Mouse (Mus musculus) lung, adult 2 months (tissue): ENCODE measurements around the gene Cmtm6. TPM values are rescaled to one million over a fixed set of nuclear protein-coding genes. Genes with fewer than 3 reads are reported as not detected.
"Not testable (repeated sequence)": the region's sequence is repeated elsewhere in the genome, so short reads cannot be mapped to it uniquely, and the experiment has no call there.

Experiments
- DNase-seq: peaks from one replicate; pipeline ENCODE4 v3.0.0; 2022
- H3K4me1 ChIP-seq: fragments of 200-500 bp; 2 replicates; pipeline ENCODE4 v1.6.1; 2011; ENCODE audit warnings: low read length; ENCODE audit not compliant: control insufficient read depth, insufficient read depth
- H3K4me3 ChIP-seq: fragments of 200-500 bp; replicated peaks from 2 replicates; pipeline ENCODE3; 2011; ENCODE audit warnings: low read depth, mild to moderate bottlenecking, control low read depth, low read length; ENCODE audit errors: extremely low read depth
- CTCF ChIP-seq: fragments of 200-500 bp; IDR thresholded peaks from 2 replicates; pipeline ENCODE4 v1.5.1; 2011; ENCODE audit warnings: mild to moderate bottlenecking, low read length, control low read depth; ENCODE audit not compliant: insufficient read depth
- POLR2A ChIP-seq: fragments of 200-500 bp; IDR thresholded peaks from 2 replicates; pipeline ENCODE4 v1.6.1; 2011; ENCODE audit warnings: low read depth, mild to moderate bottlenecking, control low read depth, low read length, borderline replicate concordance; ENCODE audit errors: extremely low read depth
- WGBS: fragments of 180-500 bp; shearing (Covaris S2); methylation state at CpG from one replicate; pipeline ENCODE4 v1.1.7; 2018; 5-methylcytosine and 5-hydroxymethylcytosine counted together
- polyA plus RNA-seq: library from polyadenylated mRNA; depleted of rRNA; stranded (reverse); fragments of >200 nt; gene quantifications from 2 replicates; pipeline ENCODE4 v1.2.3, GENCODE M21; 2012

Gene Cmtm6
- polyA plus RNA-seq, 1 experiment, result 79.8 TPM

DNA sequence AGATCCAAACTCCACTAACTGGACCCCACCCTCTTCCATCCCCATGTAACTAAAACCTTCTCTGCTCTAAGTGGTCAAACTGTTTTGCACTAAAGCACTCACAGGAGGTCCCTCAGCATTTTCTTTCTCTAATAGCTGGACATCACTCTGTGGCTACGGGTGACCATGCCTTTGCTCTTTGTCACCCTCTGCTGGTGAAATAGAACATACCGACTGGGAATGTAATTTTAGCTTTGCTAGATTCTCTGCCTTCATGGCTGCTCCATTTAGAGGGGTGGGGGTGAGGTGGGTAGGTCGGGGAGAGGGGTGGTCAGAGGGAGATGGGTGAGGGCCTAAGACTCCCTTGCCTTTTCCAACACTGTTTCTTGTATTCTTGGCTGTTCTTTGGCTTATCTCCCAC lies 3.6 kb upstream of the Cmtm6 start:
- 4% methylated on average over 3 of the region's 3 CpGs for WGBS
- no peak overlapping the region for H3K4me3 ChIP-seq
- DNase-seq, result no peak

DNA sequence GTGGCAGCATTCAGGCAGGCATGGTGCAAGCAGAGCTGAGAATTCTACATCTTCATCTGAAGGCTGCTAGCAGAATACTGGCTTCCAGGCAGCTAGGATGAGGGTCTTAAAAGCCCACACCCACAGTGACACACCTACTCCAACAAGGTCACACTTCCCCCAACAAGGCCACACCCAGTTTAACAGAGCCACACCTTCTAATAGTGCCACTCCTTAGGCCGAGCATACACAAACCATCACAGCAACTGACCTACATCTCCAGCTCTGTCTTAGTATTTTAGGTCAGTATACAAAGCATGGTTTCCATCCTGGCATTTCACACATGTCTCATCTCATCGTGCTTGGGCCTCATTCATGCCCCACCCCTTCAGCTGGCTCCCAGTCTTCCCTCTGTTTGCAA lies 2.5 kb upstream of the Cmtm6 start:
- not testable (repeated sequence) for H3K4me1 ChIP-seq, DNase-seq, H3K4me3 ChIP-seq
- 23% methylated on average over 2 of the region's 2 CpGs for WGBS

More for the DNA sequence above, 3.6 kb upstream of the Cmtm6 start:
- TF ChIP-seq CTCF (peak; percentile 29; the same call in 1 of the 2 replicates), POLR2A (no peak)
- H3K4me1 ChIP-seq, result peaks cover 3% of the 10 kb centered on the region

DNA sequence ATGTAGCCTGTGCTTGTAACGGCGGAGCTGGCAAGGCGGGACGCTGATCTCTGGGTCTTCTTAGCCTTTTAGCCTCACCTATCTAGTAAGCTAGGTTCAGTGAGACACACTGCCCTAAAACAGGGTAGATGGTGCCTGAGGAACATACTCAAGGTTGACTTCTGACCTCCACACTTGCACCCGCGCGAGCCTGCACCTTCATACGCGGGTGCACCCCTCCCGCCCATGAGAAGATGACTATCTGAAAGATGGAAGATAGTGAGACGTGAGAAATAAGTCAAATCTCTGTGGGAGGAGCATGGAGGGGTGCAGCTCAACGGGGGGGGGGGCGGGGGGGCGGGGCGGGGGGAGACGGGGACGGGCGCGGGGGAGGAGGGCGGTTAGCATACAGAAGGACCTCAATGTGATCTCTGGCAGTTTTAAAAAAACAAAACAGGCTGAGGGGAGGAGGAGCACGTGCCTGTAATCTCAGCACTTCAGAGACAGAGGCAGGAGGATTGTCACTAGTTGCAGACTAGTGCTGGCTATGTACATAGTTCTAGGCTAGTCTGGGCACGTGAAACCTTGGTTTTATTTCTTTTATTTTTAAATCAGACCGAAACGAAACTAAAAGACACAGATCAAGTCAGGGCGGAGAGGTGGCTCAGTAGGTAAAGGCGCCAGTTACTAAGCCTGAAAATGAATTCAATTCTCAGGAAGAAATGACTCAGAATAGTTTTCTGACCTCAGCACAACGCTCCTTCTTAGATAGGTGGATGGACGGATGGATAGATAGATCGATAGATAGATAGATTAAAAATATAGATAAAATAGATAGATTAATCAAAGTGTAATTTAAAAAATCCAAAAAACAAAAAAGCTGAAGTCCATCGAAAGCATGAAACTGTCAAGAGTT lies 758 bp upstream of the Cmtm6 start:
- peaks cover 10% of the 10 kb centered on the region for H3K4me1 ChIP-seq
- no peak for DNase-seq
- H3K4me3 ChIP-seq, result peak overlapping the region; percentile 38
- TF ChIP-seq POLR2A (no peak), CTCF (no peak)
- 22% methylated on average over 26 of the region's 30 CpGs for WGBS

DNA sequence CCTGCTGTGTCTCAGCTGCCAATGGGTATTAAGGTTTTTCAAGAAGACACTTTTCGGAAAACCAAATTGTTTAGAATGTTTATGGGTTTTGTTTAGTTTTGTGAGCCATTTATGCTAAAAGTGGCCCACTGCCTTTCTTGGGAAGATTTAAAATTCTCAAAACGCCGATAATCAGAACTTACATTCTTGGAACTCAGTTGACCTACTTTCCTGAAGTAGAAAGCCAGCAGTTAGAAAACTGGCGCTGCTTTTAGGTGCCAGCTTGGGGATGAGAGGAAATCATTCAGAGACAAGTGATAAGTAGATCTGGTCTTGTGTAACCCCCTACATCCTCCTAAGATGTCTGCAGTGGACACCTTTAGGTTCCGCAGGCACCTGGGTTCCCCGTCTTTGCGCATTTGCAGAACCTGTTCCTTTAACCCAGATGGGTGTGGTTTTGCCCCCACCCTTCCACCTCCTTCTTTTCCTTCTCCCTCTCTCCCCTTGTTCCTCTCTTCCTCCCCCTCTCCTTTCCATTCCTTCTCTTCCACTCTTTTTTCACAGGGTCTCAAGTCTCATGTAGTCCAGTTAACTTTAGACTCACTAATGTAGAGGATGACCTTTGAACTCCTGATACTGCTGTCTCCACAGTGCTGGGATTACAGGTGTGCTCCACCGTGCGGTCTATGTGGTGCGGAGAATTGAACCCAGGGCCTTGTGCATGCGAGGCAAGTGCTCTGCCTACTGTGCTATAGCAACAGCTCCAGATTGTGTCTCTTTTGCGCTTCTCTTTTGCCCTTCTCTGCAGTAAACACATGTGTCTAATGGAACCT lies 1.2 kb downstream of the Cmtm6 start:
- TF ChIP-seq POLR2A (no peak), CTCF (no peak)
- H3K4me3 ChIP-seq, result peak overlapping the region; percentile 99
- peaks cover 18% of the 10 kb centered on the region for H3K4me1 ChIP-seq
- DNase-seq, result no peak
- 45% methylated on average over 12 of the region's 12 CpGs for WGBS

DNA sequence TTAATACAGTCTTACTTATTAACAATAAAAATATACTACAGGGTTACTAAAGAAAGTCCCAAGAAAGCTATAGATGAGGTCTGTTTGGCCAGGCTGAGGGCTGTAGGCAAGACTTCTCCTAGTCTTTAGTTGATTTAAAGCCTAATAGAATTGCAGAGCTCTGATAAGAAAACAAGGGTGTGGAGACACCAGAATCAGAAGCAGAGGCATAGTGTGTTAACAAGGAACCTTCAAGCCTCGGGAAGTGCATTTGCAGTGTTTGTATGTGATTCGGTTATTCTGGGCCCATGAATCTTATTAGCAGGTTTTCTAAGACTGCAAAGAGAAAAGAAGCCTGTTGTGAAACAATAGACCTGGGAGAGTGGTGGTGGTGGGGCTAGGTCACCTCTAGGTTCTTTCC lies 2.3 kb downstream of the Cmtm6 start:
- 67% methylated on average over 2 of the region's 2 CpGs for WGBS
- no peak for TF ChIP-seq CTCF
- TF ChIP-seq POLR2A, result no peak
- no peak for DNase-seq
- H3K4me3 ChIP-seq, result no peak overlapping the region
- peaks cover 20% of the 10 kb centered on the region for H3K4me1 ChIP-seq

DNA sequence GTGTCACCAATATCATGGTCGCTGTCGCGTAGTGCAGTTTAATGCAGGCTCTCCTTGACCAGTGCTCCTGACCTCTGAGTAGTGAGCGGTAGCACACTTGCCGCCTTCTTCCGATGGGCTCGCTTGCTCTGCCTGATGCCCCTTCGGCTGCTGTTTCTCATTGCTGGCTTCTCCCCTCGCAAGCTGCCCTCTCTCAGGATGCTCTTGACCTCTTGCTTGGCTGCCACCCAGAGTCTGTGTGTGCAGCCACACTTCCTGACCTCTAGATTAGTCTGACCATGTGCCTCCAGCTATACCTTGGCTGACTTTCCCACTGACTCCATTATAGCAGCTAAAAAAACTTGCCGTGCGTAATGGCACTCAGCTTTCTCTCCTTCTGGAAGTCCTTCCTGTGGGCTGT lies 5.5 kb downstream of the Cmtm6 start:
- peak; percentile 45 for DNase-seq
- TF ChIP-seq POLR2A, result no peak
- no peak for TF ChIP-seq CTCF
- WGBS, result 26% methylated on average over 11 of the region's 11 CpGs

DNA sequence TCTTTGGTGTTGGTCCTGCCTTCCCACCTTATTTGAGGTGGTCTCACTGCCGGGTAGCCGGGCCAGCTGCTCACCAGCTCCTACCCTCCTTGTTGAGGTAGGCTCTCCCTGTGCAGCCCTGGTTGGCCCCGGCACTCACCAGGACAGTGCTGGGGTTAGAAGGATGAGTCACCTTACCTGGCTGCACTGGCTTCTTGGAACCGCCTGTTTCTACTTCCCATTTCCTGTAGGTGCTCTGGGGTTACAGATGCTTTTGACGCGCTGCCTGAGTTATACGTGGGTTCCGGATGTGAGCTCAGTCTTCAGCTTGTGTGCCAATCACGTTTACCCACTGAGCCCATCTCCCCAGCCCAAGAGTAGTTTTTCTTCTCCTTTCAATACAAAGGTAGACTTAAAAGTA lies 9.4 kb downstream of the Cmtm6 start:
- TF ChIP-seq CTCF (no peak), POLR2A (no peak)
- no peak overlapping the region for H3K4me3 ChIP-seq
- DNase-seq, result no peak
- H3K4me1 ChIP-seq, result peaks cover 14% of the 10 kb centered on the region
- 74% methylated on average over 9 of the region's 9 CpGs for WGBS

More for the DNA sequence above, 5.5 kb downstream of the Cmtm6 start:
- peak overlapping the region; percentile 11 for H3K4me3 ChIP-seq
- H3K4me1 ChIP-seq, result peaks cover 20% of the 10 kb centered on the region

DNA sequence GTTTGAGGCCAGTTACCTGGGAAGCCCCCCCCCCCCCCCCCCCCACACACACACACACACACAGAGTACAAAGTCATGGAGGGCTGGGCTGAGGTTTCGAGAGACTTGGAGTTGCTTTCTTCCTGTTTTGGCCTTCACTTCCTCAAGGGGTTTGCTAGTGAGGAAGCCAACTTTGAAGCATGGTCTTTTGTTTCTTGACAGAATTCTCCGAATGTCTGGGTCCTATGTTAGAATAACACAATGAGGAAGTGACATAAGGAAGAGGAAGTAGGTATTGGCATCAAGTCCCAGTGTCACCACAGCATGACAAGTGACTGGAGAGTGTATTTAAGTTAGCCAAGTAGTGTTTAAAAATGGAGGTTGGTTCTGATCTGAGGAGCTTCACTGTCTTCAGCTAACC lies 11.8 kb downstream of the Cmtm6 start:
- H3K4me3 ChIP-seq, result no peak overlapping the region
- TF ChIP-seq POLR2A (no peak), CTCF (no peak)
- H3K4me1 ChIP-seq, result peaks cover 4% of the 10 kb centered on the region
- no peak for DNase-seq
- 21% methylated on average over 2 of the region's 2 CpGs for WGBS

DNA sequence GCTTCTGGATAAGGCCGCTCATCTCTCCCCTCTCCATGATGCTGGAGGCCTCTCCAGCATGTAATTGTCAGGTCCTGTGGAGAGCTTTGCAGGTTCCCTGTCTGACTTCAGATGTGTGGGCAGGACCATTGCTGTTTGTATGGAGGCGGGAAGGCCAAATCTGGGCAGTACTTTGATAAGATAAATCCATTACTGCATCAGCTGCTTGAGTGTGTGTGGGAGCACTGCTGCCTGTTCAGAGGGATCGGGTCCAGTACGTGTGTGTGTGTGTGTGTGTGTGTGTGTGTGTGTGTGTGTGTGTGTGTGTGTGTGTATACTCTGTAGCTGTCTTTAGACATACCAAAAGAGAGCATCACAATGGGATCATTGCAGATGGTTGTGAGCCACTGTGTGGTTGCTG lies 14.2 kb downstream of the Cmtm6 start:
- no peak for DNase-seq
- H3K4me1 ChIP-seq, result peaks cover 4% of the 10 kb centered on the region
- 64% methylated on average over 4 of the region's 4 CpGs for WGBS
- TF ChIP-seq POLR2A, result no peak
- no peak for TF ChIP-seq CTCF
- H3K4me3 ChIP-seq, result no peak overlapping the region

DNA sequence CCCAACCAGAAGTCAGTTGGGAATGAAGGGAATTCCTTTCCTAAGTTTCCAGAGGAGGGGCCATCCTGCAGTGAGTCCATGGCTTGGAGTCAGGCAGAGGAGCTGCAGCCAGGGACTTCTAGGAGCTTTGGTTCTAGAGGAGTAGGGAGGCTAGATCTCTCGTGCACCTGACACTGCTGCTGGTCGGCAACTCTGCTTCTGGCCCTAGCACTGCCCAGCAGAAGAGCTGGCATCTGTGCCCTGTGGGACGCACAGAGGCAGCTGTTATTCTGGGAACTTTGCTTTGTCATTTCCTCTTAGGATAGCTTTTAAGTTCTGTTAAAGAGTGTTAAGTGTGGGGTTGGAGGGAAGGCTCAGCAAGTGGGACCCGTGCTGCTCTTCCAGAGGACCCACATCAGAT lies 14.7 kb downstream of the Cmtm6 start:
- 45% methylated on average over 4 of the region's 4 CpGs for WGBS
- Histone ChIP-seq H3K4me3 (no peak overlapping the region), H3K4me1 (peaks cover 4% of the 10 kb centered on the region)
- TF ChIP-seq POLR2A (no peak), CTCF (no peak)
- no peak for DNase-seq
